Mouse (Mus musculus): ENCODE measurements around the gene Prkd1. TPM values are rescaled to one million over a fixed set of nuclear protein-coding genes. Genes with fewer than 3 reads are reported as not detected.

The Prkd1 gene
- polyA plus RNA-seq, 1 experiment from 2014 or later = 4.4 TPM

DNA sequence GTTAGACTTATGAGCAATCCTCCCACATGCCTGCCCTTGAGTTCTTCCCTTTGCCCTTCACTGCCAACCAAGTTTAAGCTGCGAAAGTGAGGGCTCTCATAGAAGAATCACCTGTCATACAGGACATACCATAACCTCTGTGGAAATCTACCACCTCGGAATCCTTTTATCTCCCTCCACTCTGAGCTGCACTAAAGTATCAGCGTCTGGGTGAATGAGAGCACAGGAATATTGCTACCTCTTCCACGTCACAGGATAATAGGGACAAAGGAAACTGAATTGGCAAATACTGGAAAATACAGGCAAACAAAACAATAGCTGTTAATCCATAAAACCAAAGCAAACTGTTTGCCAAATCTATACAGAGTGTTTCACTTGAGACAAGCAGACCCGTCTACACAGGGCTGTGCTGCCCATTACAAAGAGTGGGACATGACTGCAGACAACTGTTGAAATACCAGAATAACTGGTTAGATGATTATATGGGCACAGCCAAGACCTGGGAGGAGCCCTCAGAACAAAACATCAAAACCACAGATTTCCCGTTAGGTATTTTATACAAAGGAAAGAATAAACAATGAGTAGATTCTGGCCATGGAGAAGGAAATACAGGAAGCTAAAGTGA, 60.6 kb downstream of the Prkd1 start:
- Histone ChIP-seq H3K27ac (ENCODE audit: low read length) (no peak overlapping the region), H3K4me2 (ENCODE audit: low read depth, low read length) (no peak overlapping the region), H3K27me3 (ENCODE audit: control insufficient read depth, insufficient read depth, low read length) (no peaks in the 10 kb centered on the region), H3K9me3 (replicated peaks; ENCODE audit: control insufficient read depth, low read length) (no peaks in the 10 kb centered on the region), H3K4me1 (ENCODE audit: control insufficient read depth, insufficient read depth, low read length) (no peaks in the 10 kb centered on the region), H3K4me3 (replicated peaks; ENCODE audit: low read length) (no peak overlapping the region), H3K9ac (ENCODE audit: low read length) (no peak overlapping the region), H3K36me3 (ENCODE audit: control insufficient read depth, insufficient read depth, low read length) (no peaks in the 10 kb centered on the region)
- WGBS = 60% methylated on average over 6 of the region's 6 CpGs
- ATAC-seq (ENCODE audit: insufficient read depth, low FRiP score) = peak; percentile 72; the same call in 1 of the 2 replicates

DNA sequence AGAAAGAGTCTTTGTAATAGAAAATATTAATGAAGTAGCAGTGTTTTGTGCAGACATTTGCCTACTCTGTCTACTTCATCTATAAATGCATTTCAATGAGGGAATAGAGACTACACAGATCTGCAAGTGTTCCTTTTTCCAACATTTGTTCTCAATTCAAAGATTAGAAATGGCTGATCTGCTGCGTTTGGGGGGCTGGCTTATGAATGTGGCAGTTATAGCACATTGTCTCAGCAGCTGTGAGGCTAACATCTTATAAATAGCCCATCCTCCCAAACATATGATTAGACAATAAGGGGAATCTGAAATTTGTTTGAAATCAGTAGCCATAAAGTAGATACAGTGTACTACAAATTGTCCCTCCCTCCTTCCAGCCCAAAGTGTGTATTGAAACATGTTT, 83.7 kb downstream of the Prkd1 start:
- no peak overlapping the region for H3K4me2 ChIP-seq (ENCODE audit: low read depth, low read length)

DNA sequence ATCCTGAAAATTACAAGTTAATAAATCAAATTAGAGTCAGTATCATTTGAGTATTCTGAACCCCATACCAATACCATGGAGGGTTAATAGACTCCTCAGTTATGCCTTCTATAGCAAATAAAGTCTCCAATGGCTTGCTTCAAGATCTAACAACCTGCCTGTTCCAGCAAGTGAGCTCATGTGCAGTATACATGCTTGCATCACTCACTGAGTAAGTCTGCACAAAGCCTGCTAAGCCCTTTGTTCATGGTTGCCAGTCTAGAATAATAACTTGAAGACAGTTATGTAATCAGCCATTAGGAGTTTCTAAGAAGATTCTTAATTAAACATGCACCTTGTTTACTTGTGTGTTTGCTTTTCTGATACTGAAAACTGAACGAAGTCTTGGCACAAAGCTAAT, 88.4 kb downstream of the Prkd1 start:
- Histone ChIP-seq H3K9ac (ENCODE audit: low read length) (no peak overlapping the region), H3K4me1 (ENCODE audit: control insufficient read depth, insufficient read depth, low read length) (no peaks in the 10 kb centered on the region), H3K9me3 (replicated peaks; ENCODE audit: control insufficient read depth, low read length) (no peaks in the 10 kb centered on the region), H3K27me3 (ENCODE audit: control insufficient read depth, insufficient read depth, low read length) (no peaks in the 10 kb centered on the region), H3K27ac (ENCODE audit: low read length) (no peak overlapping the region), H3K4me3 (replicated peaks; ENCODE audit: low read length) (no peak overlapping the region), H3K4me2 (ENCODE audit: low read depth, low read length) (no peak overlapping the region), H3K36me3 (ENCODE audit: control insufficient read depth, insufficient read depth, low read length) (no peaks in the 10 kb centered on the region)
- no peak for ATAC-seq (ENCODE audit: insufficient read depth, low FRiP score)
- WGBS = 49% methylated on average over 1 of the region's 1 CpGs

More for the DNA sequence above, 83.7 kb downstream of the Prkd1 start:
- Histone ChIP-seq H3K27me3 (ENCODE audit: control insufficient read depth, insufficient read depth, low read length) (no peaks in the 10 kb centered on the region), H3K9me3 (replicated peaks; ENCODE audit: control insufficient read depth, low read length) (no peaks in the 10 kb centered on the region), H3K4me1 (ENCODE audit: control insufficient read depth, insufficient read depth, low read length) (no peaks in the 10 kb centered on the region), H3K4me3 (replicated peaks; ENCODE audit: low read length) (no peak overlapping the region), H3K9ac (ENCODE audit: low read length) (no peak overlapping the region), H3K27ac (ENCODE audit: low read length) (no peak overlapping the region), H3K36me3 (ENCODE audit: control insufficient read depth, insufficient read depth, low read length) (no peaks in the 10 kb centered on the region)
- no peak for ATAC-seq (ENCODE audit: insufficient read depth, low FRiP score)
- 50% methylated on average over 1 of the region's 1 CpGs for WGBS

DNA sequence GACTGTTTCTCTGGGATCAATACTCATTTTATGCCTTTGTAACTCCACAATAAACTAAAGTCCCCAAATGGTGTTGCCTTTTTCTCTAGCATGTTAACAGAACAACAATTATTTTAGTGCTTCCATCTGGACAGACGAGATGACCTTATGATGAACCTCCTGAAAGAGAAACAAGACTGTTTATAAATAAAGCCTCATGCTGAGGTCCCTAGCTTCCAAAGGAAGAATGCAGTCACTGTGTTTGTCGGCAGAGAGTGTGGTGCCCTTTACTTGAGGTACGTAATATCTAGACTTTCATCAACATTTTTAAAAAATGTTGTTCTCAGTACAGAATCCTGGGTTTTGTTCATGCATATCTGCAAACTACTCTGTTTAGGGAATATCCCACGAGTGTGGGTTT, 90.7 kb downstream of the Prkd1 start:
- Histone ChIP-seq H3K4me1 (ENCODE audit: control insufficient read depth, insufficient read depth, low read length) (no peaks in the 10 kb centered on the region), H3K4me2 (ENCODE audit: low read depth, low read length) (no peak overlapping the region), H3K4me3 (replicated peaks; ENCODE audit: low read length) (no peak overlapping the region), H3K9me3 (replicated peaks; ENCODE audit: control insufficient read depth, low read length) (no peaks in the 10 kb centered on the region), H3K9ac (ENCODE audit: low read length) (no peak overlapping the region), H3K36me3 (ENCODE audit: control insufficient read depth, insufficient read depth, low read length) (no peaks in the 10 kb centered on the region), H3K27me3 (ENCODE audit: control insufficient read depth, insufficient read depth, low read length) (no peaks in the 10 kb centered on the region), H3K27ac (ENCODE audit: low read length) (no peak overlapping the region)
- 42% methylated on average over 4 of the region's 4 CpGs for WGBS
- ATAC-seq (ENCODE audit: insufficient read depth, low FRiP score) = no peak

DNA sequence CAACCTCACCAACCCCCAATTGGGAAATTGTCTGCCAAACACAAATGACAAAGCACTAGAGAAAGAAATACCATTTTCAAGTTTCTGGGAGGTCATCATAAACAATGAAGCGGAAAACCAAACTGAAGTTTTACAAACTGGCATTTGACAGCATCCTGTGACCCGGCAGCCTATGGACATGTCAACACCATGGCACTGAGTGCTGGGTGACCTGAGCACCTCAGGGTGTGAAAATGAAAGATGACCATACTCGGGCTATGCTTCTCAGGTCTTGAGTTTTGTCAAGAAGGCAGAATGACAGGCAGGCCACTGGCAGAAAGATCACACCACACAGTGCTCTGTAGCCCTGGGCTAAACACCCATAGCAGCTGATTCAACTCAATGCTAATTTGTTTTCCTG, 94.7 kb downstream of the Prkd1 start:
- Histone ChIP-seq H3K9ac (ENCODE audit: low read length) (no peak overlapping the region), H3K4me2 (ENCODE audit: low read depth, low read length) (no peak overlapping the region), H3K27me3 (ENCODE audit: control insufficient read depth, insufficient read depth, low read length) (no peaks in the 10 kb centered on the region), H3K36me3 (ENCODE audit: control insufficient read depth, insufficient read depth, low read length) (no peaks in the 10 kb centered on the region), H3K27ac (ENCODE audit: low read length) (no peak overlapping the region), H3K9me3 (replicated peaks; ENCODE audit: control insufficient read depth, low read length) (no peaks in the 10 kb centered on the region), H3K4me3 (replicated peaks; ENCODE audit: low read length) (no peak overlapping the region), H3K4me1 (ENCODE audit: control insufficient read depth, insufficient read depth, low read length) (peaks cover 4% of the 10 kb centered on the region; the same call in 1 of the 2 replicates)
- WGBS = 41% methylated on average over 3 of the region's 3 CpGs
- no peak for ATAC-seq (ENCODE audit: insufficient read depth, low FRiP score)

DNA sequence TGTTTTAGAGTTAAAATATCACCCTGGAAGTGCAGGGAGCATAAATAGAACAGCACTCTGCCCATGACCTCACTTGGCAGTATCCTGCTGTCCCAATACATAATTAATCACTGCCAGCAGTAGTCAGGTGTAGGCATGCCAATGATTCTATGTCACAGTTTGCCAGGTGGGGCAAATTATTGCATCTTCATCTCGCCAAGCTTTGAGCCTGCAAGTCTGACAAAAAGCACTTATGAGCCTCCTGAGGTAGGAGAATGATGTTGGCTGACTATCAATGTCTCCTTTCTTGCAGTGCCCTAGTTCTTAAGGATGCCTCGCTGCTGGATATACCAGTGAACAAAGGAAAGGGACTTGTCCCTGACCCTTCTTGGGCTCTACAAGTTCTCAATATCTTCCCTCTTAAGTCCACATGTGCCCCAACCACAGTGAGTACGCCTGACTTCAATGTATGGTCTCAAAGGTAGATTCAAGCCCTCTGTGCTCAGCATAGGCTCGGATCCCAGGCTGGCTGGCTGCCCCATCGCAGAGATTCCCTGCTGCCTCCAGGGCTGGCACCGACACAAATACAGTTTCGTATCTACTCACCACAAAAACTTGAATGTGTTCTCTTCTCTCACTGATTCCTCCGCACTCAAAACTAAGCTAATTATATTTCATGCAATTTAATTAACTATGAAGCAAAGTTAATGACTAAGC, 98.9 kb downstream of the Prkd1 start:
- Histone ChIP-seq H3K4me3 (replicated peaks; ENCODE audit: low read length) (no peak overlapping the region), H3K36me3 (ENCODE audit: control insufficient read depth, insufficient read depth, low read length) (no peaks in the 10 kb centered on the region), H3K4me2 (ENCODE audit: low read depth, low read length) (no peak overlapping the region), H3K27me3 (ENCODE audit: control insufficient read depth, insufficient read depth, low read length) (no peaks in the 10 kb centered on the region), H3K9ac (ENCODE audit: low read length) (no peak overlapping the region), H3K27ac (ENCODE audit: low read length) (no peak overlapping the region), H3K9me3 (replicated peaks; ENCODE audit: control insufficient read depth, low read length) (no peaks in the 10 kb centered on the region), H3K4me1 (ENCODE audit: control insufficient read depth, insufficient read depth, low read length) (peaks cover 12% of the 10 kb centered on the region)
- 67% methylated on average over 8 of the region's 8 CpGs for WGBS
- ATAC-seq (ENCODE audit: insufficient read depth, low FRiP score) = no peak

DNA sequence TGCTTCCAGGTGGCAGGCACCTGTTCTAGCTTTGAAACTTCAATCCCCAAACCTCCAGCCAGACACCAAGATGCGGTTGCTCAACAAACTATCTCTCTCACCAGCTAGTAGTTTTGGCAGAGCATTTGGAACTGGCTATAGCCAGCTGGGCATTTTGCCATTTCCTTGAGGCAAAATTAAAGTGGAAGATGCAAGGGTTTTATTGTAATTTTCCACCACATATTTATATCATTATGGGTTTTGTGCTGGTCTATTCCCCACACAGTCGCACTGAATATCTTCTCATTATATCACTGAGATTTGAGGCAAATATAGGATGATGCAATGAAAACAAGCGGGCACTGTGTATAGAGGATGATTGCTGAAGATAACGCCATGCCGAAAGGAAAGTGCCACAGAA, 102.5 kb downstream of the Prkd1 start:
- Histone ChIP-seq H3K27me3 (ENCODE audit: control insufficient read depth, insufficient read depth, low read length) (no peaks in the 10 kb centered on the region), H3K9me3 (replicated peaks; ENCODE audit: control insufficient read depth, low read length) (no peaks in the 10 kb centered on the region), H3K9ac (ENCODE audit: low read length) (no peak overlapping the region), H3K4me2 (ENCODE audit: low read depth, low read length) (no peak overlapping the region), H3K4me1 (ENCODE audit: control insufficient read depth, insufficient read depth, low read length) (peaks cover 8% of the 10 kb centered on the region; the same call in 1 of the 2 replicates), H3K4me3 (replicated peaks; ENCODE audit: low read length) (no peak overlapping the region), H3K36me3 (ENCODE audit: control insufficient read depth, insufficient read depth, low read length) (no peaks in the 10 kb centered on the region), H3K27ac (ENCODE audit: low read length) (no peak overlapping the region)
- no peak for ATAC-seq (ENCODE audit: insufficient read depth, low FRiP score)
- 71% methylated on average over 5 of the region's 5 CpGs for WGBS

DNA sequence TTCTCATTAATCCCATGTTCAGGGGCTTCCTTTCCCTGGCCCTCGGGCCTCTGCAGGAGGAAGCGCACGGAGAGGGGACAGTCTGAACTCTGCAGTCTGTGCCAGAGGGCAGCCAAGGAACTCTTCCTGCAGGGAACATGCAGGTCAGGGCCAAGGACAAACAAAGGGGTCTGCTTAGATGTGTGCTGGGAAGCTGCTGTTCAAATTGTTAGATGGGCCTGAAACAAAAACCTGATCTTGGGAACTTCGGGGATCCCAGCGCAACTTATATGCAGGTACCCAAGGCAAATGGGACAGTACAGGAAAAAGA, 103.3 kb downstream of the Prkd1 start:
- 64% methylated on average over 5 of the region's 5 CpGs for WGBS
- Histone ChIP-seq H3K4me1 (ENCODE audit: control insufficient read depth, insufficient read depth, low read length) (peaks cover 8% of the 10 kb centered on the region; the same call in 1 of the 2 replicates), H3K27me3 (ENCODE audit: control insufficient read depth, insufficient read depth, low read length) (no peaks in the 10 kb centered on the region), H3K9ac (ENCODE audit: low read length) (no peak overlapping the region), H3K27ac (ENCODE audit: low read length) (no peak overlapping the region), H3K4me3 (replicated peaks; ENCODE audit: low read length) (no peak overlapping the region), H3K36me3 (ENCODE audit: control insufficient read depth, insufficient read depth, low read length) (no peaks in the 10 kb centered on the region), H3K9me3 (replicated peaks; ENCODE audit: control insufficient read depth, low read length) (no peaks in the 10 kb centered on the region), H3K4me2 (ENCODE audit: low read depth, low read length) (no peak overlapping the region)
- no peak for ATAC-seq (ENCODE audit: insufficient read depth, low FRiP score)

DNA sequence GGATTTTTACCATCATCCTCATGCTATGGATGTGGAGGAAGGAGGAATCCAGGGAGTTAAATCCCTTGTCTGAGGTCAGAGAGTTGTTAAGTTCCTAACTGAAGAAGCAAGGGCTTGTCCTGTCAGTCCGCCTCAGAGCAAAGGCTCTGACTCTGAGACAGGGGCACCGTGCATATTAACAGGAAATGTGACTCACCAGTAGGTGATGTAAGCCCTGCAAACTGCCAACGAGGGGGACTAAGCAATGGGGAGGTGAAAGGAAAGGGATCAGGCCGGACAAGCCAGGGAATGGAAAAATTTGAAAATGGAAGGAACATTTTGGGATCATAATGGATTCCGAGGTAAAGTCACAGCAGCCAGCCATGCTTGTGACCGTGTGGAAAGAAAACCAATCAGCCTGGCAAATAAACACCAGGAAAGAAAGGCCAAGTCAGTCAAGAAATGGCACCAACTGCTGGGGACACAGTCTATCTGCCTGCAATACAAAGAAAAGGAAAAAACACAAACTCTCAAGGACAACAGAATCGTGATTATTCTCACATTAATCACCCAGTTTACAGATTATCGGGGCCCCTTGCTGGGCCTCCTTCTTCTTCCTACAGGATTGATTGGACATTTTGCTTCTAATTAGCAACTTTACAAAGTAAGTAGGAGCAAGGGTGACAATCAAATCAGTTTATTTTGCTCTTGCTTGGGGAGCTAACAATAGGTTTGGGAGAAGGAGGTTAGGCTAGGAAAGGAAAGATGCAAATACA, 103.9 kb downstream of the Prkd1 start:
- Histone ChIP-seq H3K27me3 (ENCODE audit: control insufficient read depth, insufficient read depth, low read length) (no peaks in the 10 kb centered on the region), H3K9ac (ENCODE audit: low read length) (no peak overlapping the region), H3K4me3 (replicated peaks; ENCODE audit: low read length) (no peak overlapping the region), H3K9me3 (replicated peaks; ENCODE audit: control insufficient read depth, low read length) (no peaks in the 10 kb centered on the region), H3K4me1 (ENCODE audit: control insufficient read depth, insufficient read depth, low read length) (peaks cover 8% of the 10 kb centered on the region; the same call in 1 of the 2 replicates), H3K27ac (ENCODE audit: low read length) (no peak overlapping the region), H3K4me2 (ENCODE audit: low read depth, low read length) (no peak overlapping the region), H3K36me3 (ENCODE audit: control insufficient read depth, insufficient read depth, low read length) (no peaks in the 10 kb centered on the region)
- WGBS = 37% methylated on average over 8 of the region's 8 CpGs
- ATAC-seq (ENCODE audit: insufficient read depth, low FRiP score) = peak; percentile 60; the same call in 1 of the 2 replicates
